In genomic region chr5:33248186-33248585, GRCm38 (mm10) we compare ENCODE assay signal across 17 mouse cellular contexts. TPM values are rescaled to one million over a fixed set of nuclear protein-coding genes. Genes with fewer than 3 reads are reported as not detected.
"Had no signal": no experiment of that assay in that cellular context is flagged by ENCODE, and none has a peak within 500 bp of the region (broad histone marks: within the 10 kb centered on the region; RNA-seq: fewer than 3 reads in every experiment).

No protein-coding gene starts in this region.

- H3K4me1 ChIP-seq: limb, embryonic 12.5 days; midbrain, embryonic 10.5 days; midbrain, embryonic 13.5 days had no signal

- ATAC-seq: liver, postnatal 0 days; midbrain, embryonic 13.5 days; midbrain, embryonic 16.5 days had no signal

- H3K27ac ChIP-seq: kidney, postnatal 0 days; limb, embryonic 12.5 days; limb, embryonic 15.5 days; liver, embryonic 14.5 days; lung, embryonic 15.5 days; midbrain, embryonic 10.5 days; midbrain, embryonic 13.5 days; stomach, postnatal 0 days had no signal

- DNase-seq: liver, postnatal 0 days; lung, postnatal 10 days; lung, postnatal 36 days; thymus, adult 2 months; thymus, postnatal 14 days had no signal

- H3K27me3 ChIP-seq: limb, embryonic 12.5 days; limb, embryonic 15.5 days; lung, embryonic 15.5 days; megakaryocyte, embryonic 14.5 days; midbrain, embryonic 13.5 days had no signal

- H3K9ac ChIP-seq: limb, embryonic 12.5 days; limb, embryonic 15.5 days; liver, embryonic 14.5 days; liver, postnatal 0 days; lung, embryonic 15.5 days; midbrain, embryonic 13.5 days had no signal

- H3K4me3 ChIP-seq: limb, embryonic 12.5 days; limb, embryonic 15.5 days; lung, embryonic 15.5 days; megakaryocyte, embryonic 14.5 days; midbrain, embryonic 10.5 days; midbrain, embryonic 13.5 days had no signal

- H3K4me2 ChIP-seq: limb, embryonic 12.5 days; limb, embryonic 15.5 days; liver, embryonic 11.5 days; lung, embryonic 15.5 days; midbrain, embryonic 13.5 days had no signal

- H3K9me3 ChIP-seq: limb, embryonic 12.5 days; limb, embryonic 15.5 days; lung, embryonic 15.5 days; megakaryocyte, embryonic 14.5 days; midbrain, embryonic 10.5 days; midbrain, embryonic 13.5 days had no signal

RNA-seq across cellular contexts. Expression of gene Spon2, which starts 29.9 kb away (rescaled TPM):
- total RNA-seq: monocyte, adult 5-6 weeks had no signal
